Mouse (Mus musculus) cerebellum, adult (tissue): Measurements from ENCODE around the gene Sertad3.
A peak's percentile ranks its signal among the peaks of the same experiment; 100 is the strongest.

ENCODE experiments used
- ATAC-seq: cut with Nextera tagmentation; 2 replicates; pipeline ENCODE4 v1.9.2; 2017; ENCODE audit warnings: mild to moderate bottlenecking, moderate library complexity, mixed read lengths; ENCODE audit not compliant: insufficient number of reproducible peaks, low FRiP score, low TSS enrichment

Gene Sertad3

DNA sequence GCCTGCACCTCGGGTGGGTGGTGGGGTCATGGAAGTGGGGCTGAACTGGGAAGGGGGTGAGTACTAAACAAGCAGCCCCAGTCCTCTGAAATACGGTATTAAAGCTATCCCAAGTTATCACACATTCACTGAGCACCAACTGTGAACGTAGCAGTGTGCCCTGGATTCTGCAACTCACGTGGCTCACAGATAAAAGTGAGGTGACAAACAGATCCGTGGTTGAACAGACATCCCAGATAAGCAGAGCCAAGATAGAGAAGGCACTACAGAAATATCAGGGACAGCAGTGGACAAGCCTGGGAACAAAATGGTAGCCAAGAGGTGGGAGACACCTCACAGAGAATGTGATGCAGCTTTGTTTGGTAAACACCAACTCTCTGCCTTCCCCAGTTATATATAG is 13.9 kb upstream of the Sertad3 start:
- ATAC-seq = no peak

- ATAC-seq = no peak
Measured at GRCm38 (mm10) chr7:27460477-27460876, 13.1 kb upstream of the Sertad3 start.

DNA sequence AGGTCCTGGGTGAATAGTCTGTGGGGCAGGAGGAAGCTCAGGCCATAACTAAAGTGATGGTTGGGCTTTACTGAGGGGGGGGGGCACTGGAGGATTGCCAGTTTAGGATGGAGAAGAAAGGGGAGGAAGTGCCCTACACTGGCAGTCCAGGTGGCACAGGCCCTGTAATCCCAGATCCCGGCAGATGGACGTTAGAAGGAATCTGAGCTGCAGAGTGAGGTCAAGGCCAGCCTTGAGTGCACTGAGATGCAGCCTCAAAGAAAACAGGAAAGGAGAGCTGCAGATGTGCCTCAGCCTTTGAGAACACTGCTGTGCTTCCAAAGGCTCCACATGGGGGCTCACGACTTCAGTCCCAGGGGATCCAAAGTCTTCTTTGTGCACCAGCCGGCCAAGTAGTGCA is 5.9 kb upstream of the Sertad3 start:
- no peak for ATAC-seq

- ATAC-seq = no peak
Measured at GRCm38 (mm10) chr7:27471390-27472120, 2.0 kb upstream of the Sertad3 start.

GRCm38 (mm10) chr7:27472596-27472995 is 972 bp upstream of the Sertad3 start:
- ATAC-seq = no peak

DNA sequence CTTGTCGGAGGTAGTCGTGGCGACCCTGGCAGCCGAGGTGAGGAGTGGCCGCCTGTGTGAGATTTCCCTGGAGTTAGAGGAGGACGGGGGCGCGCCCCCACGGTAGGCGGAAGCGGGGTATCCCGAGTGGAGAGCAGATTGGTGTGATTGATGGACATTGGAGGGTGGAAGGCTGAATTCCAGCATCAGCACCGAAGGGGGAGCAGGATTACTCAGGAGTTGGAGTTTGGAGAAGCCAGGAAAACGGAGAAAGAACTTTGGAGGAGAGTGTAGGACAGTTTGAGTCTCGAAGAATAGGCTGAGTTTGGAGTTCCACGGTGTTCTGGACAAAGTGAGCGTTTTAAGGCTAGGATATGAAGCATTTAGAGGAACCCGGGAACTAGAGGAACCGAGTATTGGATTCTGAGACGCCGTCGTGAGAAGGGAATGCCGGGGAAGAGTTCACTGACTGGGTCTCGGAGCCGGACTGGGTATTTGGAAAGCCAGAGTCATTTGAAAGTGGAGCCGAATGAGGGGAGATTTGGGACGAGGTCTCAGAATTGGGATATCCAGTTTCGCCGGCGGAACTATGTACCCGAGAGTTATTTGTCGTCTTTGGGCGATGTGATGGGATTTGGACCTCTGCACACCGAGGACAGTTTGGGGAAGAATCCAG is 394 bp downstream of the Sertad3 start:
- no peak for ATAC-seq

DNA sequence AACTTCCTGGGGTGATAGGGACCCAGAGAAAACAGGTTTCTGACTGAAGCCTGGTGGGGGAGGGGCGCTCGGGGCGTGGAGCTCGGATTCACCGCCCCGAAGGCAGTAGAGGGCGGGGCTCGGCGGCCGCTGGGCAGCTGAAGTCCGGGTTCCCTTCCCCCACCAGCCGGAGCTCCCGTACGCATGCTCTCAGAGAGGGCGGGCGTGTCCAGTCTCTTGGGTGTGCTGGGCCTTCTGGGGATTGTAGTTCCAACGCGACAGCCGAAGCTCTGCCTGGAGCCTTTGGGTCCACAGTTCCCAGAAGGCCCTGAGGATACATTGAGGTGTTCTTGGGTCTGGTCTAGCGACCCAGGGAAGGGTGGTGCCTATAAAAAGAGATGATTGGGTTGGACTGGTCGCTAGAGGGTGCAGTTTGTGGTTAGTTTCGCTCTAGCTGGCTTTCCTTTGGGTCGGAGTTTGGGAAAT is 954 bp downstream of the Sertad3 start:
- peak; percentile 96 for ATAC-seq

GRCm38 (mm10) chr7:27475596-27475995 is 2.0 kb downstream of the Sertad3 start:
- ATAC-seq = no peak

GRCm38 (mm10) chr7:27476098-27476635 is 2.6 kb downstream of the Sertad3 start:
- no peak for ATAC-seq

DNA sequence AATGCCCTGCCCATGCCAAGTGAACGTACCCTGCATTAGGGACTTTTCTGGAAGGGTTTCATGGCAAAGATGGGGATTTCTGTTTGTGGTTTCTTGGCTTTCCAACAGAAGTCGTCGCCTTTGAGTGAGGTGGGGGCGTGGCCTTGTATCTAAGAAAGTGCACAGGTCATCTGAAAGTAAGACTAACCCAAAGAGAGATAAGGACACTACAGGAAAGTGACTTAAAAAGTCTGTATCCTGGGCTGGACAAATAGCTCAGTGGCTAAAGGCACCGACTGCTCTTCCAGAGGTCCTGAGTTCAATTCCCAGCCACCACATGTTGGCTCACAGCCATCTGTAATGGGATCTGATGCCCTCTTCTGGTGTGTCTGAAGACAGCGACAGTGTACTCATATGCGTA is 5.0 kb downstream of the Sertad3 start:
- no peak for ATAC-seq

DNA sequence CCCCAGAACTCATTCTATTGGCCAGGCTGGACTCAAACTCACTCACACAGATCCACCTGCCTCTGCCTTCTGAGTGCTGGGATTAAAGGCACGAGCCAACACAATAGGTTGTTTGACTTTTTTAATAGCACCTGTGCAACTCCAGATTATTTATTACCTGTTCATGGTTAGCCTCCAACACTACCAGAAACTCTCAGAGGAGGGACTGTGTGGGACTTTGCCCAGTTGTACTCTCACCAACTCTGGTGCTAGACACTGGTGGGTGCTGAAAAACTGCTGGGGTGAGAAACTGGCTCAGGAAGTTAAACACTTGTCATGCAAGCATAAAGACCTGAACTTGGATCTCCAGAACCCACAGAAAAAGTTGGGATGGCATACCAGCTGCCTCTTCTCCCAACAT is 6.2 kb downstream of the Sertad3 start:
- no peak for ATAC-seq

GRCm38 (mm10) chr7:27480506-27480905 is 6.9 kb downstream of the Sertad3 start:
- ATAC-seq = no peak

DNA sequence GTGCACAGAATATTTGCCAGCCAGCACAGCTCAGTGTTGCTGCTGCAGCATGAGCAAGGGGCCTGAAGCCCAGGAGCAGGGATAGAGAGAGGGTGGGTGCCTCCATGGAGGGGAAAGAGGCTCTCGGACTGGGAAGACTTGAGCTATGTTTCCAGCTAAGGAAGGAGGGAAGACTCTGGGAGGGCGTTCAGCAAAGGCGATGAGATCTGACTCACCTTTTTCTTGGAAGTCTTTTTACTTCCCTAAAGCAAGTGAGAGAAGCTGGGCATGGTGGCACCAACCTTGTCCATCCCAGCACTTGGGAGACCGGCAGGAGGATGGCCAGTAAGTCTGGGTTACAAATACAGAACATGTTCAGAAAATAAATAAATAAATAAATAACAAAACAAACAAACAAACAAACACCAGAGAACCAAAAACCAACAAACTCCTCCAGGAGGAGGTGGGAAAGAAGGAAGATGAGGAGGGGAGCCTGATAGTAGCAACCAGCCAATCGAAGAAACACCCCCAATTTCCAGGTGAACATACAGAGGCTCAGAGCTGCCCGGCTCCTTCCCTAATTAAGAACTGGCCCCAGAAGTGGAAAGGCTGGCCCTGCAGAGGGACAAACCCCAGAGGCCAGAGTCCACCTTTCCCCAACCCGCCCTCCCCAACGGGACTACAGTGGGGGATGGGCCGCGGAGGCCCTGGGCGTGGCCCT is 7.5 kb downstream of the Sertad3 start:
- ATAC-seq = no peak

DNA sequence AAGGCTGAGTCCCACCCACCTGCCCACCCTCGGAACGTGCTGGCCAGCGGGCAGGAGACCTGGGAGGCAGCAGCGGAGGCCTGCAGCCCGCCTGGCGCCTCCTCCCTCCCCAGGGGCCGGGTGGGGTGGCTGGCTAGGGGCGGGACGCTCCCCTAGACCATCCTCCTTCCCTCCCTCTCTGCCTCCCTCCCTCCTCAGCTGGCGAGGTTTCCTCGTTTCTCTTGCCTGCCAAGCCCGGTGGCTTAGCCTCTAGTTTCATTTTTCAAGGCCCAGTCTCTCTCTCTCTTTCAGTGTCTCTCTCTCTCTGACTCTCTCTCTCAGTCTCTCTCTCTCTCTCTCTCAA is 8.0 kb downstream of the Sertad3 start:
- ATAC-seq = peak; percentile 63; the same call in 1 of the 2 replicates

GRCm38 (mm10) chr7:27483860-27484259 is 10.3 kb downstream of the Sertad3 start:
- no peak for ATAC-seq

- ATAC-seq = no peak
Measured at GRCm38 (mm10) chr7:27486102-27486769, 12.7 kb downstream of the Sertad3 start.

- ATAC-seq = peak; percentile 88
Measured at GRCm38 (mm10) chr7:27486770-27487697, 13.5 kb downstream of the Sertad3 start, which contains the start of gene Sertad1. Gene Sertad1 (plus strand): TSS chr7:27486910.

DNA sequence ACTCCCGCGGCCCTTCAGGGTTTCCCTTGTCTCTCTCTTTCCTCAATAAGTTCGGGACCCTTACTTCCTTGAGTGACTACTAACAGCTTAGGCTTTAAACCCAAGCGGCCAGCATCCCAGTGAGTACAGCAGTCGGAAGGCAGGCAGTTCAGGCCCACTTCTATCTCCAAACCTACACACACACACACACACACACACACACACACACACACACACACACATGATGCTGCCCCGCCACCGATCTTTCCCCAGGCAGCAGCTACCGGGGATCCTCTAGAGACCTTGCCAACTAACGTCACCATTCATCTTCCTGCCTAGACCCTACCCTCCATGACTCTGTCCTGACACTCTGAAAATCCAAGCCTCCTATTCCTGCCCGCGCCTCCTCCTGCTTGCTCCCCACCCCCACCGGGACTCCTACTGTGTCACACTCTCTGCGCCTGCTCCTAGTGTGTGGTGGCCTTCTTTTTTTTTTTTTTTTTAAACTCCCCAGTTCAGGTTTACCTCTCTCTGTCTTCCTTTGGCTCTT is 14.2 kb downstream of the Sertad3 start:
- ATAC-seq = no peak

DNA sequence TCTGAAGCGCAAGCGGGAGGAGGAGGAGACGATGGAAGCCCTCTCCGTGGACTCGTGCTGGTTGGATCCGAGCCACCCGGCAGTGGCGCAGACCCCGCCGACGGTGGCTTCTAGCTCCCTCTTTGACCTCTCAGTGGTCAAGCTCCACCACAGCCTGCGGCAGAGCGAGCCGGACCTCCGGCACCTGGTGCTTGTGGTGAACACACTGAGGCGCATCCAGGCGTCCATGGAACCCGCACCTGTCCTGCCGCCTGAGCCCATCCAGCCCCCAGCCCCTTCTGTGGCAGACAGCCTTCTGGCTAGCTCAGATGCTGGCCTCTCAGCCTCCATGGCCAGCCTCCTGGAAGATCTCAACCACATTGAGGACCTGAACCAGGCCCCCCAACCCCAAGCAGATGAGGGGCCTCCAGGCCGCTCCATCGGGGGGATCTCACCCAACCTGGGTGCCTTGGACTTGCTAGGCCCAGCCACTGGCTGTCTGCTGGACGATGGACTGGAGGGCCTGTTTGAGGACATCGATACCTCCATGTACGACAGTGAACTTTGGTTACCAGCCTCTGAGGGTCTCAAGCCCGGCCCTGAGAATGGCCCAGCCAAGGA is 15.8 kb downstream of the Sertad3 start:
- ATAC-seq = no peak
